Mouse (Mus musculus) liver (tissue): ENCODE results near the gene Gm13723.

Experiments
- DNase-seq: peaks from one replicate; pipeline ENCODE4 v3.0.0-alpha.2; 2020; ENCODE audit warnings: mixed read lengths

Gm13723 gene

GRCm38 (mm10) chr2:86874702-86875101 lies at the start of gene Gm13723:
Gm13723 (minus strand) TSS chr2:86874802.
- DNase-seq: no peak

GRCm38 (mm10) chr2:86905647-86906046 lies 31.0 kb upstream of the Gm13723 start:
- no peak for DNase-seq

- no peak for DNase-seq
Measured at GRCm38 (mm10) chr2:86892116-86892515, 17.5 kb upstream of the Gm13723 start, which contains the start of gene Olfr1097. Olfr1097 (minus strand) TSS chr2:86892216.

- no peak for DNase-seq
Measured at GRCm38 (mm10) chr2:86851596-86851995, 23.0 kb downstream of the Gm13723 start, which contains the start of gene Olfr1095. Olfr1095 (minus strand) TSS chr2:86851696.

- DNase-seq: no peak
Measured at GRCm38 (mm10) chr2:86824363-86824762, 50.2 kb downstream of the Gm13723 start, which contains the start of gene Olfr1094. Olfr1094 (plus strand) TSS chr2:86824663.
